9 mouse cellular contexts compared by ENCODE assay signal in the genomic region with DNA sequence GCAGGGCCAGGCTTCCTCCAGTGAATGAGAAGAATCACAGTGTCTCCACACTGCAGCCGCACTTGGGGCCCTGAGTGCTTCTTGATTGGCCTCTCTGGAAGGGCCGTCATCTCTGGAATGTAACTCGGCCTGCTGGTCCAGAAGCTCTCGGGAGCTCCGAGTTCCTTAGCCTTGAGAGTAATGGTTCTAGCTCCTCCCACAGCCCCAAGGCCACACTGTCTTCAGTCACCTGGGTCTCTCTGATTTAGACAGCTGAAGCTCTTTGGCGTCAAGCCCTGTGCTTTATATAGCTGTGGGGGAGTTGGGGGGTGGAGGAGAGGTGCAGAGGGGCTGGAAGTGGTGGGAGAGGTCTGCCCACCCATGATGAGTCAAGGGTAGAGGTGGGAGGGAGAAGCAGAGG. TPM values are rescaled to one million over a fixed set of nuclear protein-coding genes. Genes with fewer than 3 reads are reported as not detected.
A peak's percentile ranks its signal among the peaks of the same experiment; 100 is the strongest.
DNase-seq lines count a peak whose midpoint lies in the region; TF ChIP-seq lines count a peak whose summit lies in the region.
"Had no signal": no experiment of that assay in that cellular context is flagged by ENCODE, and none has a peak within 500 bp of the region (broad histone marks: within the 10 kb centered on the region; RNA-seq: fewer than 3 reads in every experiment).

No protein-coding gene starts in this region.

- TF ChIP-seq CTCF in gastrocnemius, adult 2 months (IDR thresholded peaks at IDR 0.05) = no peak
- TF ChIP-seq CTCF in embryonic fibroblast, embryonic 13.5 days (IDR thresholded peaks at IDR 0.05; ENCODE audit: borderline replicate concordance, insufficient read depth, low read length) = no peak

- H3K4me3 ChIP-seq in gastrocnemius, adult 2 months = no peak overlapping the region
- no peak overlapping the region for H3K4me3 ChIP-seq in embryonic fibroblast, embryonic 13.5 days (ENCODE audit: insufficient read depth, low read length)
- H3K4me3 ChIP-seq in limb, embryonic 10.5 days = no peak overlapping the region
- H3K4me3 ChIP-seq: layer of hippocampus, adult 2 months had no signal

- intact Hi-C loops in gastrocnemius, adult 2 months (cut with DNase I) = no loop called here
- intact Hi-C loops in left cerebral cortex, postnatal 14 days (cut with DNase I) = no loop called here

- TF ChIP-seq POLR2A in embryonic fibroblast, embryonic 13.5 days (IDR thresholded peaks at IDR 0.05; ENCODE audit: low read depth, low read length) = no peak

- 36% methylated on average over 6 of the region's 6 CpGs for WGBS in limb, embryonic 10.5 days

- H3K27me3 ChIP-seq in limb, embryonic 10.5 days (ENCODE audit: low read depth, poor library complexity, severe bottlenecking) = no peaks in the 10 kb centered on the region

- no peaks in the 10 kb centered on the region for H3K9me3 ChIP-seq in limb, embryonic 10.5 days (replicated peaks)

- peaks cover 16% of the 10 kb centered on the region for H3K4me1 ChIP-seq in embryonic fibroblast, embryonic 13.5 days (ENCODE audit: control insufficient read depth, insufficient read depth, low read length)
- peaks cover 37% of the 10 kb centered on the region for H3K4me1 ChIP-seq in limb, embryonic 10.5 days

- H3K36me3 ChIP-seq in limb, embryonic 10.5 days = peaks cover 10% of the 10 kb centered on the region

- DNase-seq in gastrocnemius, adult 2 months = no peak
- DNase-seq in gastrocnemius, postnatal 4 days (ENCODE audit: low spot score in 2 of 2) = no peak
- DNase-seq in limb, embryonic 10.5 days (ENCODE audit: low spot score) = no peak
- DNase-seq in lung, postnatal 4 days = peak; percentile 81 to 91
- no peak for DNase-seq in frontal cortex, postnatal 10 days (ENCODE audit: low spot score in 2 of 2)
- no peak for DNase-seq in left cerebral cortex, postnatal 14 days (ENCODE audit: low spot score in 2 of 2)
- DNase-seq in right cerebral cortex, postnatal 4 days = no peak

- H3K27ac ChIP-seq in gastrocnemius, adult 2 months = peak overlapping the region; percentile 66
- peak overlapping the region; percentile 28; the same call in 1 of the 2 replicates for H3K27ac ChIP-seq in embryonic fibroblast, embryonic 13.5 days (ENCODE audit: insufficient read depth, low read length)
- peak overlapping the region; percentile 47 for H3K27ac ChIP-seq in limb, embryonic 10.5 days
- H3K27ac ChIP-seq: layer of hippocampus, adult 2 months had no signal

RNA-seq across cellular contexts. Expression of gene Piezo1, which starts 14.1 kb away (rescaled TPM):
- total RNA-seq in gastrocnemius, adult 2 months (2021) = 10 to 100 TPM; 11.3 to 25.5 TPM
- 10 to 100 TPM; 51.5 to 54.6 TPM for total RNA-seq in gastrocnemius, postnatal 4 days (2021)
- polyA plus RNA-seq in embryonic fibroblast, embryonic 13.5 days (2011; ENCODE audit: insufficient read length, low read depth, missing spikeins) = 146 and 158 TPM in 2 replicates
- 10.7 and 11.8 TPM in 2 replicates for polyA plus RNA-seq in limb, embryonic 10.5 days (2016; fragmentation: Nextera tagmentation; extraction: Ambion mirVana)
- 10 to 100 TPM; 10.1 to 12.2 TPM for total RNA-seq in left cerebral cortex, postnatal 14 days (2021)

RNA-seq across cellular contexts. Expression of gene Cdt1, which starts 30.8 kb away (rescaled TPM):
- total RNA-seq in gastrocnemius, adult 2 months (2021) = 1 to 10 TPM in 1 of 2 experiments, under 1 TPM in 1; 0.78 to 1.5 TPM
- 10 to 100 TPM; 14.7 to 17.1 TPM for total RNA-seq in gastrocnemius, postnatal 4 days (2021)
- 11.8 and 15.9 TPM in 2 replicates for polyA plus RNA-seq in embryonic fibroblast, embryonic 13.5 days (2011; ENCODE audit: insufficient read length, low read depth, missing spikeins)
- polyA plus RNA-seq in limb, embryonic 10.5 days (2016; fragmentation: Nextera tagmentation; extraction: Ambion mirVana) = 68.9 and 75.6 TPM in 2 replicates
- 1 to 10 TPM; 2.2 to 3.5 TPM for total RNA-seq in left cerebral cortex, postnatal 14 days (2021)

RNA-seq across cellular contexts. Expression of gene Aprt, which starts 39.7 kb away (rescaled TPM):
- total RNA-seq in gastrocnemius, adult 2 months (2021) = 10 to 100 TPM; 40.5 to 44.8 TPM
- total RNA-seq in gastrocnemius, postnatal 4 days (2021) = 10 to 100 TPM; 37.0 to 40.0 TPM
- 140 and 214 TPM in 2 replicates for polyA plus RNA-seq in embryonic fibroblast, embryonic 13.5 days (2011; ENCODE audit: insufficient read length, low read depth, missing spikeins)
- 285 and 308 TPM in 2 replicates for polyA plus RNA-seq in limb, embryonic 10.5 days (2016; fragmentation: Nextera tagmentation; extraction: Ambion mirVana)
- 10 to 100 TPM; 73.7 to 81.1 TPM for total RNA-seq in left cerebral cortex, postnatal 14 days (2021)

Comparison
In these comparisons a context has a peak if more than half of its experiments do, and no peak if none do; other contexts are left out.
1. DNase-seq: peak in lung, postnatal 4 days (2 of 2); none in gastrocnemius, adult 2 months (single experiment), gastrocnemius, postnatal 4 days (0 of 2), limb, embryonic 10.5 days (single experiment), frontal cortex, postnatal 10 days (0 of 2), left cerebral cortex, postnatal 14 days (0 of 2) and right cerebral cortex, postnatal 4 days (single experiment).
2. Peak in every context shown above with its lines, with median percentiles within 50 percentile points of each other: H3K27ac ChIP-seq.